Mouse (Mus musculus): ENCODE measurements around the gene Sgsm1. TPM values are rescaled to one million over a fixed set of nuclear protein-coding genes. Genes with fewer than 3 reads are reported as not detected.

The Sgsm1 gene
- polyA plus RNA-seq (2015; fragmentation: Nextera tagmentation; extraction: Ambion mirVana) = 15.8 and 19.2 TPM in 2 replicates

DNA sequence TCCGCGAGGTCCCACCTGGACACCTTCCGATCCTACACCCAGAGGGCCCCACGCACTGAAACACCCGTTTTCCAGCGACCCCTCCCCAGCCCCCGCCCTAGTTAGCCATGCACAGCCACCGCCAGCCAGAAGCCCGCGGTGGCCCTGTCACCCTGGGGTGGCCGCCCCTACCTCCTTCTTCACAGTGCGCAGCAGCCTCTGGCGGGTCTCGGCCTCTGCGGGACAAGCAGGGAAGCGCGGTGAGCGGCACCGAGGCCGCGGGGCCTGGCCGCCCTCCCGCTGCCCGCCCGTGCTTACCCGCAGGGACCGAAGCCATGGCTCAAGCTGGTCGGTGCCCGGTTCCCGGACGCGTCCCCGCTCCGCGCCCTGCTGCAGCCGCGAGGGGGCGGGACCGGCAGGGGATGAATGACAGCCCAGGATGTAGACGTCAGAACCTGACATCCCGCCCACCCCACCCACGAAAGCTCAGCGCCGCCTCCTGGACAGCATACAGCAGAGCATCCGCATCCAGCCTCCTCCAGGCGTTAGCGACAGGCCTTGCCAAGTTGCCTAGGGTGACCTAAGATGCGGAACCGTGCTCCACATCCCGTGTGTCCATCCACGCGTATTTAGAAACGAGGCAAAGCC lies at the start of gene Sgsm1:
Sgsm1 (minus strand) TSS at position 410 of the 627 bp plus-strand sequence.
- peak; percentile 72 for ATAC-seq
- Histone ChIP-seq H3K9me3 (ENCODE audit: control insufficient read depth, low read length) (no peaks in the 10 kb centered on the region), H3K4me3 (replicated peaks; ENCODE audit: low read length) (peak within 1 kb of the TSS; percentile 75), H3K4me1 (replicated peaks; ENCODE audit: control insufficient read depth, insufficient read depth, low read length) (peaks cover 43% of the 10 kb centered on the region), H3K27ac (ENCODE audit: low read length) (no peak within 1 kb of the TSS), H3K4me2 (ENCODE audit: low read length) (peak within 1 kb of the TSS; percentile 41), H3K9ac (replicated peaks; ENCODE audit: low read depth, low read length) (peak within 1 kb of the TSS; percentile 92), H3K27me3 (replicated peaks; ENCODE audit: control insufficient read depth, insufficient read depth, low read length) (no peaks in the 10 kb centered on the region; the same call in 1 of the 2 replicates), H3K36me3 (ENCODE audit: control insufficient read depth, insufficient read depth) (no peaks in the 10 kb centered on the region)
- WGBS = 1% methylated on average over 42 of the region's 53 CpGs

DNA sequence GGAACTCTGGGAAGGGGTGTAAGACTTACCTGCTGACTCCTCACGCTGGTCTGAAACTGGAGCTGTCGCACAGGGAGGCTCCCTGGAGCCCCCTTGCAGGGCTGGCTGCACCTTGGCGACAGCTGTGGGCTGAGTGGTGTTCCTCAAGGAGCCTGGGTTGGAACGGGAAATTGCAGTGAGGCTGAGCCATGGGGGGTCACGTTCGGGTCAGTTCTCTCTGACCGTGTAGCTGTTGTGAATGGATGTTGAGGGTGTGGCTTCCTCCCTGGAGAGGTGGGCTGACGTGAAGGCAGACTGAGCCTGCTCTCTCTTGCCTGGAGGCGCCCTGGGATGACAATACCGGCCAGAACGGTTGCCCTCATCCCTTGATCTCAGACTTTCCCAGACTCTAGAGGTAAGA lies 48.2 kb upstream of the Sgsm1 start:
- Histone ChIP-seq H3K4me3 (replicated peaks; ENCODE audit: low read length) (no peak overlapping the region), H3K27me3 (replicated peaks; ENCODE audit: control insufficient read depth, insufficient read depth, low read length) (no peaks in the 10 kb centered on the region), H3K4me2 (ENCODE audit: low read length) (no peak overlapping the region), H3K4me1 (replicated peaks; ENCODE audit: control insufficient read depth, insufficient read depth, low read length) (peaks cover 16% of the 10 kb centered on the region), H3K27ac (ENCODE audit: low read length) (no peak overlapping the region), H3K9ac (replicated peaks; ENCODE audit: low read depth, low read length) (no peak overlapping the region), H3K36me3 (ENCODE audit: control insufficient read depth, insufficient read depth) (no peaks in the 10 kb centered on the region), H3K9me3 (ENCODE audit: control insufficient read depth, low read length) (no peaks in the 10 kb centered on the region)
- WGBS = 9% methylated on average over 11 of the region's 11 CpGs
- ATAC-seq = no peak

DNA sequence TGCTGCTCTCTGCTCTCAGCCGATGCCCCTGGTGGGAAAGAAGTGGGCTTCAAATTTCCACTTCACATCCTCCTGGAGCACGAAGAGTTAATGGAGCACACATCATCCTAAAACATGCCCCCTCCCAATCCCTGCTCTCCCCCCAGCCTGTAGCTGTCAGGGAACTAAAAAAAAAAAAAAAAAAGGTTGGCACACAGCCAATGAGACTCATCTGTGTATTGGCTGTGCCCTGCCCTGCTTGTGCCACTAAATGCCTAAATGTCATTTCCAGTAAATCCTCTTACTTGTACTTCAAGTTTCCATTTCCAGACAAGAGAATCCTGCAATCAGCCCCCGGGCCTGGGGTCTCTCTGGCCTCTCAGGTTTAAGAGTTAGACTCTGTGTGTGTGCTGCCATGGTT lies 47.1 kb upstream of the Sgsm1 start:
- WGBS = 28% methylated on average over 3 of the region's 3 CpGs

DNA sequence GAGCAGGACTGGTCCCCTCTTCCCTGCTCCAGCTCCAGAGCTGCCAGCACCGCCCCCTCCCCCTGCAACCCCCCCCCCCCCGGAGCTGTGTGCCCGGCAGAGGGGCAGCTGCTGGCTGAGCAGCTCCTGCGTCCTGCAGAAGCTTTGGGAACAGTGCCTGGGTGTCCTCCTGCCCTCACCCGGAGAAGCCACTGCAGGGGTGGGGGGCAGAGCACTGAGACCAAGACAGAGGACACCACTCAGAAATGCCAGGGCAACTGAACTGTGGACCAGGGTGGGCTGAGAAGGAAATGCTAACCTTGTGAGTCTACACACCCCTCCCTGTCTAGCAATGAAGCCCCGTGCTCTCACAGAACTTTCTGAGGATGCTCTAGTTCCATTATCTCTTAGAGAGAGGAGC lies 46.6 kb upstream of the Sgsm1 start, which contains the start of gene Aym1:
Aym1 (plus strand) TSS at position 109 of the 400 bp plus-strand sequence.
- H3K27me3 ChIP-seq (replicated peaks; ENCODE audit: control insufficient read depth, insufficient read depth, low read length) = no peaks in the 10 kb centered on the region
- WGBS = 10% methylated on average over 3 of the region's 6 CpGs
- H3K4me3 ChIP-seq (replicated peaks; ENCODE audit: low read length) = no peak within 1 kb of the TSS
- no peak within 1 kb of the TSS for H3K4me2 ChIP-seq (ENCODE audit: low read length)
- H3K36me3 ChIP-seq (ENCODE audit: control insufficient read depth, insufficient read depth) = no peaks in the 10 kb centered on the region
- ATAC-seq = peak; percentile 19; the same call in 1 of the 2 replicates
- no peak within 1 kb of the TSS for H3K9ac ChIP-seq (replicated peaks; ENCODE audit: low read depth, low read length)
- peaks cover 18% of the 10 kb centered on the region for H3K4me1 ChIP-seq (replicated peaks; ENCODE audit: control insufficient read depth, insufficient read depth, low read length)
- H3K27ac ChIP-seq (ENCODE audit: low read length) = no peak within 1 kb of the TSS
- H3K9me3 ChIP-seq (ENCODE audit: control insufficient read depth, low read length) = no peaks in the 10 kb centered on the region

More for the DNA sequence above, 47.1 kb upstream of the Sgsm1 start:
- H3K27ac ChIP-seq (ENCODE audit: low read length) = no peak overlapping the region
- H3K36me3 ChIP-seq (ENCODE audit: control insufficient read depth, insufficient read depth) = no peaks in the 10 kb centered on the region
- peaks cover 16% of the 10 kb centered on the region for H3K4me1 ChIP-seq (replicated peaks; ENCODE audit: control insufficient read depth, insufficient read depth, low read length)
- no peak overlapping the region for H3K4me3 ChIP-seq (replicated peaks; ENCODE audit: low read length)
- H3K9ac ChIP-seq (replicated peaks; ENCODE audit: low read depth, low read length) = no peak overlapping the region
- no peak overlapping the region for H3K4me2 ChIP-seq (ENCODE audit: low read length)
- no peak; the same call in 1 of the 2 replicates for ATAC-seq
- H3K9me3 ChIP-seq (ENCODE audit: control insufficient read depth, low read length) = no peaks in the 10 kb centered on the region
- no peaks in the 10 kb centered on the region for H3K27me3 ChIP-seq (replicated peaks; ENCODE audit: control insufficient read depth, insufficient read depth, low read length)

DNA sequence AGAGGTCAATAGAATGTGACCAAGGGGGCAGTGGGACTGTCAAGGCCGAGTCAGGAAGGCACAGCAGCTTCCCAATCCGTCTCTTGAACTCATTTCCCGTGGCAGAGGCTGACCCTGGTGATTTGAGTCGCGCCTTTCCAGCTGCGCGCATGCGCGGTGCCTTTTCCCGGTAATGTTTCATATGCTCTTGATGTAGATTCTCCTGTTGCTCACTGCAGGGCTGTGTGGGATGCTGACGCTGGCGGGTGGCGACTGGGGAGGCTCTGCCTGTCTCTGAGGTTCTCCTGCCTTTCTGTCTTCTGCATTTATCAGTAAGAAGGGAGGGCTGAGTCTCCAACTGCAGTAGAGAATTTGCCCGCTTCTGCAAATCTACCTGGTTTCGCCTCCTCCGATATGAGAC lies 43.7 kb upstream of the Sgsm1 start:
- H3K4me1 ChIP-seq (replicated peaks; ENCODE audit: control insufficient read depth, insufficient read depth, low read length) = peaks cover 32% of the 10 kb centered on the region
- no peaks in the 10 kb centered on the region for H3K9me3 ChIP-seq (ENCODE audit: control insufficient read depth, low read length)
- WGBS = 47% methylated on average over 16 of the region's 16 CpGs
- H3K4me3 ChIP-seq (replicated peaks; ENCODE audit: low read length) = no peak overlapping the region
- no peaks in the 10 kb centered on the region for H3K27me3 ChIP-seq (replicated peaks; ENCODE audit: control insufficient read depth, insufficient read depth, low read length)
- H3K36me3 ChIP-seq (ENCODE audit: control insufficient read depth, insufficient read depth) = no peaks in the 10 kb centered on the region
- no peak overlapping the region for H3K9ac ChIP-seq (replicated peaks; ENCODE audit: low read depth, low read length)
- no peak overlapping the region for H3K4me2 ChIP-seq (ENCODE audit: low read length)
- H3K27ac ChIP-seq (ENCODE audit: low read length) = no peak overlapping the region
- ATAC-seq = no peak

DNA sequence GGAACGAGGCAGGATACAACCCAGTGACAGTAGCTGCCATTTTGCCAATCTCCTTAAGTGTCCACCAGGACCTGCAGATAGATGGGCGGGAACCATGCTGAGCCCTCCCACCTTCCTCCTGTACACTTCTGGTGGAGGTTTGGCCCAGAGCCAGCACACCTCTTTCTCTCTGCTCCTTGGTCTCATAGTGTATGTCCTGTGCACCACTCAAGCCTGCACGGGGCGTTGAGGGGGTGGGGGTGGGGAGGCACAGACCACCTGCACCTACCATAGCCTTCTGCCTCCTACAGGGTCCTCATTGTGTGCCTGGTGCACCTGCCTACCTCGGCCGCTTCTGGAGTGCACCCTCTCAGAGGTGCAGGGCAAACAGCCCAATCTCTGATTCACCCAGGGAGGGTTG lies 42.0 kb upstream of the Sgsm1 start:
- Histone ChIP-seq H3K4me1 (replicated peaks; ENCODE audit: control insufficient read depth, insufficient read depth, low read length) (peaks cover 34% of the 10 kb centered on the region), H3K4me2 (ENCODE audit: low read length) (no peak overlapping the region), H3K9me3 (ENCODE audit: control insufficient read depth, low read length) (no peaks in the 10 kb centered on the region), H3K27ac (ENCODE audit: low read length) (no peak overlapping the region), H3K4me3 (replicated peaks; ENCODE audit: low read length) (no peak overlapping the region), H3K27me3 (replicated peaks; ENCODE audit: control insufficient read depth, insufficient read depth, low read length) (peaks cover 3% of the 10 kb centered on the region; the same call in 1 of the 2 replicates), H3K9ac (replicated peaks; ENCODE audit: low read depth, low read length) (no peak overlapping the region), H3K36me3 (ENCODE audit: control insufficient read depth, insufficient read depth) (no peaks in the 10 kb centered on the region)
- ATAC-seq = no peak
- WGBS = 63% methylated on average over 6 of the region's 6 CpGs

DNA sequence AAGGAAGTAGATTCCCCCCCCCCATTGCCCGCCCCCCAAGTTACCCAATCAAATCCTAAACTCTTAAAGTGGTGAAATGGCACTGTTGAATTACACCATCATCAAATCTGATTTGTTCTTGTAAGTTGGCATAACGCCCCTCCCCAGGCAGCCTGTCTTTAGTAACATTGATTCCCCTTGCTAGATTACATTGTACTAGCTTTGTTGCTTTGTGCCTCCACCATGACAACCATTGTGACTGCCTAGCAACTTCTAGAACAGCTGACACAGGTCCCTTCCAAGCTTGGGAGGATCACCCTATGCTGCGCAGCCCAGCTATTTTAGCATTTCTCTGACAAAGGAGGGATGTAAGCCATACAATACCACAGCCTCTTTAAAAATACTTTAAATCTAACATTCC lies 41.2 kb upstream of the Sgsm1 start:
- Histone ChIP-seq H3K36me3 (ENCODE audit: control insufficient read depth, insufficient read depth) (no peaks in the 10 kb centered on the region), H3K27ac (ENCODE audit: low read length) (no peak overlapping the region), H3K4me3 (replicated peaks; ENCODE audit: low read length) (no peak overlapping the region), H3K27me3 (replicated peaks; ENCODE audit: control insufficient read depth, insufficient read depth, low read length) (peaks cover 4% of the 10 kb centered on the region), H3K9me3 (ENCODE audit: control insufficient read depth, low read length) (no peaks in the 10 kb centered on the region), H3K4me1 (replicated peaks; ENCODE audit: control insufficient read depth, insufficient read depth, low read length) (peaks cover 27% of the 10 kb centered on the region), H3K4me2 (ENCODE audit: low read length) (no peak overlapping the region), H3K9ac (replicated peaks; ENCODE audit: low read depth, low read length) (no peak overlapping the region)
- WGBS = 36% methylated on average over 3 of the region's 3 CpGs
- ATAC-seq = peak; percentile 57

DNA sequence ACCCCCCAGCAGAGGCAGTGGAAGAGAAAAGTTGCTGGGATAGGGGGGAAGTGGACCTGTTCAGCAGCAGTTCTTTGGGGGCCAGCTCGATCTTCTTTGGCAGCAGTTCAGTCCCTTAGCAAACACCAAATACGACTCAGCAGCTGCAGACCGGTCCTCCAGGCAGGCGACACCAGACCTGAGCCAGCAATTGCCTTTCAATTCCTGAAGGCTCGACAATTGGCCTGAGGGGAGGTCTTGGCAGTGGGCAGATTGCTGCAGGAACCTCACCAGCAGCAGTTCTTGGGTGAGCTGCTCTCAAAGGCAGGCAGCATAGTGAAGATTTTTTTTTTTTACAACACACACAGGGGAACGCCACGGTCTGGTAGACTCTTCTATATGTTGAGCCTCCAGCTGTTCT lies 39.2 kb upstream of the Sgsm1 start:
- peak; percentile 53 for ATAC-seq
- H3K27me3 ChIP-seq (replicated peaks; ENCODE audit: control insufficient read depth, insufficient read depth, low read length) = peaks cover 17% of the 10 kb centered on the region
- no peak overlapping the region for H3K9ac ChIP-seq (replicated peaks; ENCODE audit: low read depth, low read length)
- no peaks in the 10 kb centered on the region for H3K9me3 ChIP-seq (ENCODE audit: control insufficient read depth, low read length)
- H3K27ac ChIP-seq (ENCODE audit: low read length) = no peak overlapping the region; the same call in 1 of the 2 replicates
- no peak overlapping the region for H3K4me3 ChIP-seq (replicated peaks; ENCODE audit: low read length)
- H3K4me1 ChIP-seq (replicated peaks; ENCODE audit: control insufficient read depth, insufficient read depth, low read length) = peaks cover 32% of the 10 kb centered on the region
- WGBS = 4% methylated on average over 7 of the region's 7 CpGs
- H3K36me3 ChIP-seq (ENCODE audit: control insufficient read depth, insufficient read depth) = no peaks in the 10 kb centered on the region
- no peak overlapping the region for H3K4me2 ChIP-seq (ENCODE audit: low read length)

DNA sequence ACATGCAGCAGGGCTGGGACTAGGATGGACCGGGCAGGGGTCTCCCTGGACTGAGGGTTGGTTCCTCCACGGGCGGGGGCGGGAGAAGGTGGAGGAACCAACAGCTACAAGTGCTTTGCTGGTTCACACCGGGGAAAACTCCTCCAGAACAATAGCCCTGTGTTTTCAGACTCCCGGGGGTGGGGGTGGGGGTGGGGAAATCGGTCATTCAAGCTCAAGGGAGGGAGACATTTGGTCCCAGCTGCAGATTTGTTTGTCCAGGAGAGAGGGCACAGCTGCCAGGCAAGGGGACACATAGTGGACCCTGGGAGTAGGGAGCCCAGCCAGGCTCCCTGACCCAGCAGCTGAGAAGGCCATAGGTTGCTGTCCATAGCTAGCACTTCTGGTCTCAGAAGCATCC lies 38.6 kb upstream of the Sgsm1 start:
- H3K27me3 ChIP-seq (replicated peaks; ENCODE audit: control insufficient read depth, insufficient read depth, low read length) = peaks cover 19% of the 10 kb centered on the region
- no peak overlapping the region for H3K27ac ChIP-seq (ENCODE audit: low read length)
- no peaks in the 10 kb centered on the region for H3K36me3 ChIP-seq (ENCODE audit: control insufficient read depth, insufficient read depth)
- no peak overlapping the region for H3K4me3 ChIP-seq (replicated peaks; ENCODE audit: low read length)
- H3K4me2 ChIP-seq (ENCODE audit: low read length) = no peak overlapping the region
- 4% methylated on average over 7 of the region's 7 CpGs for WGBS
- no peaks in the 10 kb centered on the region for H3K9me3 ChIP-seq (ENCODE audit: control insufficient read depth, low read length)
- no peak overlapping the region for H3K9ac ChIP-seq (replicated peaks; ENCODE audit: low read depth, low read length)
- H3K4me1 ChIP-seq (replicated peaks; ENCODE audit: control insufficient read depth, insufficient read depth, low read length) = peaks cover 33% of the 10 kb centered on the region
- no peak for ATAC-seq
